Mouse (Mus musculus): Measurements from ENCODE around the gene Pou3f1.

- TF ChIP-seq TAL1 (IDR thresholded peaks at IDR 0.05; ENCODE audit: low read length) (no peak), GATA1 (IDR thresholded peaks at IDR 0.05; ENCODE audit: low read length) (no peak)
Observed at GRCm38 (mm10) chr4:124622566-124622965, 34.0 kb upstream of the Pou3f1 start.

Measured in erythroblast, embryonic 14.5 days (primary cell).